Comparison of ENCODE assay signal across 8 mouse cellular contexts in genomic region chr1:182792521-182793071, GRCm38 (mm10). TPM values are rescaled to one million over a fixed set of nuclear protein-coding genes. Genes with fewer than 3 reads are reported as not detected.
DNase-seq lines count a peak whose midpoint lies in the region; ATAC-seq and TF ChIP-seq lines count a peak whose summit lies in the region.

No protein-coding gene starts in this region.

- no peak overlapping the region for H3K4me3 ChIP-seq in forebrain, embryonic 11.5 days (ENCODE audit: low read depth, low read length)
- H3K4me3 ChIP-seq in heart, embryonic 14.5 days (ENCODE audit: control insufficient read depth in 1 of 2, insufficient read depth in 1 of 2, low read depth in 1 of 2, low read length in 2 of 2), result peak overlapping the region in 1 of 2 experiments; percentile 13; a peak in 3 of 4 replicates
- H3K4me3 ChIP-seq in kidney, postnatal 0 days (replicated peaks; ENCODE audit: low read depth, low read length), result no peak overlapping the region

- H3K36me3 ChIP-seq in forebrain, embryonic 11.5 days (ENCODE audit: control insufficient read depth, insufficient read depth, low read length), result no peaks in the 10 kb centered on the region
- H3K36me3 ChIP-seq in heart, embryonic 14.5 days (ENCODE audit: control insufficient read depth, insufficient read depth, low read length), result no peaks in the 10 kb centered on the region
- no peaks in the 10 kb centered on the region for H3K36me3 ChIP-seq in kidney, postnatal 0 days (ENCODE audit: insufficient read depth, low read length)

- no peak overlapping the region for H3K27ac ChIP-seq in forebrain, embryonic 11.5 days (ENCODE audit: low read depth, low read length)
- peak overlapping the region; percentile 68 to 82 for H3K27ac ChIP-seq in heart, embryonic 14.5 days (replicated peaks in 1 of 2; ENCODE audit: control insufficient read depth in 1 of 2, insufficient read depth in 1 of 2, low read depth in 2 of 2, low read length in 2 of 2)
- 0 out of 2 replicates have a peak overlapping the region, but pooled peaks have one; percentile 11 for H3K27ac ChIP-seq in kidney, postnatal 0 days

- peak; percentile 71 for TF ChIP-seq CTCF in kidney, postnatal 0 days (IDR thresholded peaks at IDR 0.05; ENCODE audit: low read depth)

- WGBS in forebrain, embryonic 11.5 days, result 24% methylated on average over 16 of the region's 16 CpGs
- WGBS in heart, embryonic 14.5 days, result 9% methylated on average over 16 of the region's 16 CpGs
- 9% methylated on average over 16 of the region's 16 CpGs for WGBS in kidney, postnatal 0 days

- no peak for ATAC-seq in forebrain, embryonic 11.5 days (replicated peaks; ENCODE audit: low FRiP score)
- no peak for ATAC-seq in heart, embryonic 14.5 days (ENCODE audit: insufficient number of reproducible peaks, insufficient read depth, low FRiP score, low read depth)
- ATAC-seq in kidney, postnatal 0 days (replicated peaks; ENCODE audit: low FRiP score, low read depth), result peak; percentile 58

- H3K9ac ChIP-seq in forebrain, embryonic 11.5 days (ENCODE audit: low read length), result no peak overlapping the region
- peak overlapping the region; percentile 28; the same call in 1 of the 2 replicates for H3K9ac ChIP-seq in heart, embryonic 14.5 days (ENCODE audit: low read length)
- no peak overlapping the region for H3K9ac ChIP-seq in kidney, postnatal 0 days (ENCODE audit: low read depth, low read length)

- no peaks in the 10 kb centered on the region for H3K4me1 ChIP-seq in forebrain, embryonic 11.5 days (replicated peaks; ENCODE audit: control insufficient read depth, insufficient read depth, low read length)
- H3K4me1 ChIP-seq in heart, embryonic 14.5 days (ENCODE audit: control insufficient read depth in 2 of 2, insufficient read depth in 2 of 2, low read length in 2 of 2), result peaks cover 16 to 21% of the 10 kb centered on the region in 2 experiments
- peaks cover 9% of the 10 kb centered on the region; the same call in 1 of the 2 replicates for H3K4me1 ChIP-seq in kidney, postnatal 0 days (replicated peaks; ENCODE audit: insufficient read depth, low read length)

- H3K4me2 ChIP-seq in forebrain, embryonic 11.5 days (ENCODE audit: low read depth, low read length, severe bottlenecking), result no peak overlapping the region
- peak overlapping the region; percentile 58 for H3K4me2 ChIP-seq in heart, embryonic 14.5 days (ENCODE audit: low read length)
- peak overlapping the region; percentile 37 for H3K4me2 ChIP-seq in kidney, postnatal 0 days (ENCODE audit: low read length)

- DNase-seq in B cell, adult 2 months, result peak; percentile 17 to 30
- DNase-seq in brain, adult 2 months (ENCODE audit: low read depth, low spot score), result peak; percentile 95
- DNase-seq in forebrain, embryonic 11.5 days (ENCODE audit: low spot score), result peak; percentile 83
- peak; percentile 88 for DNase-seq in kidney, postnatal 0 days (ENCODE audit: low spot score)
- peak; percentile 61 for DNase-seq in liver
- DNase-seq in naive thymus-derived CD4-positive, alpha-beta T cell, adult 2 months (ENCODE audit: low read depth), result peak; percentile 33
- DNase-seq in testis, postnatal 14 days (ENCODE audit: low spot score), result peak; percentile 38

- H3K9me3 ChIP-seq in forebrain, embryonic 11.5 days (ENCODE audit: control insufficient read depth, low read length), result no peaks in the 10 kb centered on the region
- no peaks in the 10 kb centered on the region for H3K9me3 ChIP-seq in heart, embryonic 14.5 days (ENCODE audit: control insufficient read depth, low read length)
- no peaks in the 10 kb centered on the region for H3K9me3 ChIP-seq in kidney, postnatal 0 days (replicated peaks; ENCODE audit: low read length)

- H3K27me3 ChIP-seq in forebrain, embryonic 11.5 days (ENCODE audit: control insufficient read depth, insufficient read depth, low read length), result no peaks in the 10 kb centered on the region
- H3K27me3 ChIP-seq in heart, embryonic 14.5 days (ENCODE audit: control insufficient read depth, insufficient read depth, low read length), result no peaks in the 10 kb centered on the region
- no peaks in the 10 kb centered on the region for H3K27me3 ChIP-seq in kidney, postnatal 0 days (ENCODE audit: insufficient read depth, low read length)

RNA-seq across cellular contexts. Expression of gene Susd4, which starts 28.9 kb away (rescaled TPM):
- polyA plus RNA-seq in forebrain, embryonic 11.5 days (2014; fragmentation: Nextera tagmentation; extraction: Ambion mirVana), result 14.4 and 15.6 TPM in 2 replicates
- 4.1 and 5.8 TPM in 2 replicates for polyA plus RNA-seq in heart, embryonic 14.5 days (2014; fragmentation: Nextera tagmentation; extraction: Ambion mirVana)
- polyA plus RNA-seq in kidney, postnatal 0 days (2015; fragmentation: Nextera tagmentation; extraction: Ambion mirVana), result 26.0 and 27.4 TPM in 2 replicates

RNA-seq across cellular contexts. Expression of gene Ccdc185, which starts 43.6 kb away (rescaled TPM):
- polyA plus RNA-seq in forebrain, embryonic 11.5 days (2014; fragmentation: Nextera tagmentation; extraction: Ambion mirVana), result not detected in 2 replicates
- not detected in 2 replicates for polyA plus RNA-seq in heart, embryonic 14.5 days (2014; fragmentation: Nextera tagmentation; extraction: Ambion mirVana)
- polyA plus RNA-seq in kidney, postnatal 0 days (2015; fragmentation: Nextera tagmentation; extraction: Ambion mirVana), result not detected in 2 replicates

Comparison
In these comparisons a context has a peak if more than half of its experiments do, and no peak if none do; other contexts are left out.
1. DNase-seq: peak in every context shown above with its lines; median percentile 95 in brain, adult 2 months; 88 in kidney, postnatal 0 days; 83 in forebrain, embryonic 11.5 days; 61 in liver; 38 in testis, postnatal 14 days; 33 in naive thymus-derived CD4-positive, alpha-beta T cell, adult 2 months; 24 in B cell, adult 2 months.